Mouse (Mus musculus): Measurements from ENCODE around the gene Pdlim1.

GRCm38 (mm10) chr19:40251115-40251514, 20.5 kb downstream of the Pdlim1 start:
- TF ChIP-seq CTCF (IDR thresholded peaks at IDR 0.05; ENCODE audit: low read depth, low read length), result no peak
- TF ChIP-seq GATA1 (IDR thresholded peaks at IDR 0.05; ENCODE audit: borderline replicate concordance, low read length), result no peak
- TF ChIP-seq TAL1 (conservative IDR thresholded peaks at IDR 0.05; ENCODE audit: low read depth, low read length), result no peak

Measured in G1E (cell line).